Mouse (Mus musculus) megakaryocyte, embryonic 14.5 days (primary cell): ENCODE measurements around the gene Cyp27a1.

Source experiments
- FLI1 ChIP-seq: IDR thresholded peaks from 2 replicates; pipeline ENCODE4 v1.6.1; 2012; ENCODE audit warnings: low read length, inconsistent platforms, mixed read lengths
- GATA1 ChIP-seq: IDR thresholded peaks from 3 replicates; pipeline ENCODE4 v1.6.1; 2012; ENCODE audit warnings: mixed read lengths, low read length, inconsistent platforms, borderline replicate concordance

DNA sequence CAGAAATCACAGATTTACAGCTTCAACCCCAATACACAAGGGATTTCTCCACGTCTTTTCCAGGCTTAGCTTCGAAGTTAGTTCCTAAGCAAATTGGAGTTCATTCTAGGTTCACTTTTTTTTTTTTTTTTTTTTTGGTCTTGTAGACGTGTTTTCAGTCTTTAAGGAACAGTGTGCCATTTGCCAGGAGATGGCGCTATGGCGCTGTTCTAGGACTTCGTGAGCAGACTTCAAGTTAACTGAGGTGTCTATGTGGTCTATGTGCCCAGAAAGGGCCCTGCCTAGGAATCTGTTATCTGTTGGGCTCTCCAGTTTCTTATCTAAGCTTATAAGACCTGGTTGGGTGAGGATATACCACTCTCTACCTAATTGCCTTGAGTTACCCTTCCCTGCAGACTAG, 49.7 kb downstream of the Cyp27a1 start:
- TF ChIP-seq GATA1: no peak
- TF ChIP-seq FLI1: no peak
